Mouse (Mus musculus) forebrain, embryonic 13.5 days (tissue): ENCODE measurements around the gene Dzip1. TPM values are rescaled to one million over a fixed set of nuclear protein-coding genes. Genes with fewer than 3 reads are reported as not detected.

ENCODE experiments used
- ATAC-seq: fragments of 200-750 bp; cut with Nextera tagmentation; 2 replicates; pipeline ENCODE4 v1.8.0; 2017
- H3K27ac ChIP-seq: fragments of 300-500 bp; sonication (generic); 2 replicates; pipeline ENCODE4 v1.5.1; 2015; ENCODE audit warnings: inconsistent platforms, mild to moderate bottlenecking, moderate library complexity
- H3K27me3 ChIP-seq: fragments of 300-500 bp; sonication (generic); 2 replicates; pipeline ENCODE4 v1.6.1; 2015; ENCODE audit warnings: mild to moderate bottlenecking, inconsistent platforms
- H3K36me3 ChIP-seq: fragments of 300-500 bp; sonication (generic); 2 replicates; pipeline ENCODE4 v1.6.1; 2015; ENCODE audit warnings: mild to moderate bottlenecking, inconsistent platforms; ENCODE audit not compliant: poor library complexity, severe bottlenecking
- H3K4me1 ChIP-seq: fragments of 300-500 bp; sonication (generic); 2 replicates; pipeline ENCODE4 v1.6.1; 2015; ENCODE audit warnings: inconsistent platforms
- H3K4me2 ChIP-seq: fragments of 300-500 bp; sonication (generic); 2 replicates; pipeline ENCODE4 v1.6.1; 2015; ENCODE audit warnings: inconsistent platforms, mild to moderate bottlenecking, moderate library complexity
- H3K4me3 ChIP-seq: fragments of 300-500 bp; sonication (generic); 2 replicates; pipeline ENCODE4 v1.5.1; 2015; ENCODE audit warnings: mild to moderate bottlenecking, inconsistent platforms
- H3K9ac ChIP-seq: fragments of 300-500 bp; sonication (generic); 2 replicates; pipeline ENCODE4 v1.6.1; 2015; ENCODE audit warnings: mild to moderate bottlenecking, inconsistent platforms
- H3K9me3 ChIP-seq: fragments of 300-500 bp; sonication (generic); replicated peaks from 2 replicates; pipeline ENCODE4 v1.6.1; 2016; ENCODE audit warnings: inconsistent platforms
- WGBS: fragments of 180-500 bp; shearing (Covaris S2); methylation state at CpG from one replicate; pipeline ENCODE4 v1.1.7; 2015; 5-methylcytosine and 5-hydroxymethylcytosine counted together
- polyA plus RNA-seq: library from polyadenylated mRNA; unstranded; fragments of >200 nt; fragmentation: Nextera tagmentation; extraction: Ambion mirVana; gene quantifications from 2 replicates; pipeline ENCODE4 v1.2.1, GENCODE M21; 2015

The Dzip1 gene
- polyA plus RNA-seq, 1 experiment from 2014 or later: 27.2 TPM

- WGBS: 100% methylated on average over 1 of the region's 1 CpGs
- H3K9me3 ChIP-seq: no peaks in the 10 kb centered on the region
- no peak overlapping the region for H3K9ac ChIP-seq
- no peaks in the 10 kb centered on the region for H3K36me3 ChIP-seq
- no peaks in the 10 kb centered on the region for H3K4me1 ChIP-seq
- peak; percentile 45; the same call in 1 of the 2 replicates for ATAC-seq
- H3K4me3 ChIP-seq: no peak overlapping the region
- H3K4me2 ChIP-seq: no peak overlapping the region
- H3K27me3 ChIP-seq: no peaks in the 10 kb centered on the region
- H3K27ac ChIP-seq: no peak overlapping the region
Measured at GRCm38 (mm10) chr14:118840027-118840426, 85.2 kb downstream of the Dzip1 start.

- no peak overlapping the region for H3K4me2 ChIP-seq
- 0 out of 2 replicates have a peak, but pooled peaks cover under 1% of the 10 kb centered on the region for H3K4me1 ChIP-seq
- H3K36me3 ChIP-seq: no peaks in the 10 kb centered on the region
- no peaks in the 10 kb centered on the region for H3K9me3 ChIP-seq
- H3K9ac ChIP-seq: no peak overlapping the region
- H3K4me3 ChIP-seq: no peak overlapping the region
- H3K27ac ChIP-seq: no peak overlapping the region
- 46% methylated on average over 5 of the region's 5 CpGs for WGBS
- no peak for ATAC-seq
- H3K27me3 ChIP-seq: no peaks in the 10 kb centered on the region
Measured at GRCm38 (mm10) chr14:118839416-118839815, 85.8 kb downstream of the Dzip1 start.

- WGBS: 83% methylated on average over 8 of the region's 8 CpGs
- no peak for ATAC-seq
- H3K4me2 ChIP-seq: no peak overlapping the region
- H3K27ac ChIP-seq: no peak overlapping the region
- no peaks in the 10 kb centered on the region for H3K9me3 ChIP-seq
- no peak overlapping the region for H3K4me3 ChIP-seq
- H3K27me3 ChIP-seq: no peaks in the 10 kb centered on the region
- no peak overlapping the region for H3K9ac ChIP-seq
- H3K36me3 ChIP-seq: no peaks in the 10 kb centered on the region
- 0 out of 2 replicates have a peak, but pooled peaks cover 4% of the 10 kb centered on the region for H3K4me1 ChIP-seq
Measured at GRCm38 (mm10) chr14:118838556-118839120, 86.6 kb downstream of the Dzip1 start.

- 94% methylated on average over 7 of the region's 7 CpGs for WGBS
- H3K4me3 ChIP-seq: no peak overlapping the region
Measured at GRCm38 (mm10) chr14:118836754-118837153, 88.5 kb downstream of the Dzip1 start.

GRCm38 (mm10) chr14:118836145-118836544 lies 89.1 kb downstream of the Dzip1 start:
- Histone ChIP-seq H3K36me3 (no peaks in the 10 kb centered on the region), H3K4me1 (0 out of 2 replicates have a peak, but pooled peaks cover 4% of the 10 kb centered on the region), H3K27me3 (peaks cover 3% of the 10 kb centered on the region), H3K9me3 (no peaks in the 10 kb centered on the region), H3K4me3 (no peak overlapping the region), H3K9ac (no peak overlapping the region), H3K4me2 (no peak overlapping the region), H3K27ac (no peak overlapping the region)
- ATAC-seq: no peak
- whole genome bisulfite sequencing: 76% methylated on average over 11 of the region's 11 CpGs

More at GRCm38 (mm10) chr14:118836754-118837153, 88.5 kb downstream of the Dzip1 start:
- ATAC-seq: no peak
- 0 out of 2 replicates have a peak, but pooled peaks cover 4% of the 10 kb centered on the region for H3K4me1 ChIP-seq
- H3K27ac ChIP-seq: no peak overlapping the region
- H3K9ac ChIP-seq: no peak overlapping the region
- H3K4me2 ChIP-seq: no peak overlapping the region
- H3K36me3 ChIP-seq: no peaks in the 10 kb centered on the region
- no peaks in the 10 kb centered on the region for H3K27me3 ChIP-seq
- no peaks in the 10 kb centered on the region for H3K9me3 ChIP-seq

- Histone ChIP-seq H3K4me2 (no peak overlapping the region), H3K4me1 (0 out of 2 replicates have a peak, but pooled peaks cover 4% of the 10 kb centered on the region), H3K4me3 (no peak overlapping the region), H3K27ac (no peak overlapping the region), H3K9ac (no peak overlapping the region), H3K36me3 (no peaks in the 10 kb centered on the region), H3K27me3 (peaks cover 6% of the 10 kb centered on the region), H3K9me3 (no peaks in the 10 kb centered on the region)
- WGBS: 4% methylated on average over 7 of the region's 7 CpGs
- no peak for ATAC-seq
Measured at GRCm38 (mm10) chr14:118834313-118834712, 90.9 kb downstream of the Dzip1 start.

GRCm38 (mm10) chr14:118833241-118833640 lies 92.0 kb downstream of the Dzip1 start:
- no peak overlapping the region for H3K4me2 ChIP-seq
- H3K27ac ChIP-seq: no peak overlapping the region
- peaks cover 6% of the 10 kb centered on the region for H3K27me3 ChIP-seq
- WGBS: 85% methylated on average over 6 of the region's 6 CpGs
- H3K9ac ChIP-seq: no peak overlapping the region
- 0 out of 2 replicates have a peak, but pooled peaks cover 4% of the 10 kb centered on the region for H3K4me1 ChIP-seq
- no peak overlapping the region for H3K4me3 ChIP-seq
- H3K9me3 ChIP-seq: no peaks in the 10 kb centered on the region
- H3K36me3 ChIP-seq: no peaks in the 10 kb centered on the region
- ATAC-seq: no peak

GRCm38 (mm10) chr14:118831597-118831996 lies 93.7 kb downstream of the Dzip1 start:
- H3K9ac ChIP-seq: no peak overlapping the region
- 81% methylated on average over 4 of the region's 4 CpGs for WGBS

GRCm38 (mm10) chr14:118829331-118830095 lies 95.7 kb downstream of the Dzip1 start:
- Histone ChIP-seq H3K27me3 (peaks cover 12% of the 10 kb centered on the region), H3K4me2 (no peak overlapping the region), H3K4me1 (peaks cover 10% of the 10 kb centered on the region), H3K9me3 (no peaks in the 10 kb centered on the region), H3K4me3 (no peak overlapping the region), H3K9ac (no peak overlapping the region), H3K27ac (no peak overlapping the region), H3K36me3 (no peaks in the 10 kb centered on the region)
- no peak for ATAC-seq
- WGBS: 94% methylated on average over 11 of the region's 11 CpGs

More at GRCm38 (mm10) chr14:118831597-118831996, 93.7 kb downstream of the Dzip1 start:
- Histone ChIP-seq H3K27me3 (peaks cover 6% of the 10 kb centered on the region), H3K4me3 (no peak overlapping the region), H3K4me2 (no peak overlapping the region), H3K27ac (no peak overlapping the region), H3K4me1 (peaks cover 10% of the 10 kb centered on the region), H3K36me3 (no peaks in the 10 kb centered on the region), H3K9me3 (no peaks in the 10 kb centered on the region)
- ATAC-seq: no peak

GRCm38 (mm10) chr14:118827283-118827904 lies 97.9 kb downstream of the Dzip1 start:
- ATAC-seq: peak; percentile 53; the same call in 1 of the 2 replicates
- WGBS: 14% methylated on average over 7 of the region's 7 CpGs
- Histone ChIP-seq H3K27ac (no peak overlapping the region), H3K4me2 (no peak overlapping the region), H3K4me3 (no peak overlapping the region), H3K36me3 (no peaks in the 10 kb centered on the region), H3K9ac (no peak overlapping the region), H3K9me3 (no peaks in the 10 kb centered on the region), H3K27me3 (peaks cover 12% of the 10 kb centered on the region), H3K4me1 (peaks cover 6% of the 10 kb centered on the region)

- ATAC-seq: no peak
- H3K9me3 ChIP-seq: no peaks in the 10 kb centered on the region
Measured at GRCm38 (mm10) chr14:118826346-118826745, 98.9 kb downstream of the Dzip1 start.

More at GRCm38 (mm10) chr14:118826346-118826745, 98.9 kb downstream of the Dzip1 start:
- peaks cover 11% of the 10 kb centered on the region for H3K27me3 ChIP-seq
- WGBS: 62% methylated on average over 8 of the region's 8 CpGs
- no peaks in the 10 kb centered on the region for H3K36me3 ChIP-seq
- H3K4me1 ChIP-seq: peaks cover 6% of the 10 kb centered on the region
- H3K9ac ChIP-seq: no peak overlapping the region
- H3K4me3 ChIP-seq: no peak overlapping the region
- H3K4me2 ChIP-seq: no peak overlapping the region
- H3K27ac ChIP-seq: no peak overlapping the region
